In the genomic region with DNA sequence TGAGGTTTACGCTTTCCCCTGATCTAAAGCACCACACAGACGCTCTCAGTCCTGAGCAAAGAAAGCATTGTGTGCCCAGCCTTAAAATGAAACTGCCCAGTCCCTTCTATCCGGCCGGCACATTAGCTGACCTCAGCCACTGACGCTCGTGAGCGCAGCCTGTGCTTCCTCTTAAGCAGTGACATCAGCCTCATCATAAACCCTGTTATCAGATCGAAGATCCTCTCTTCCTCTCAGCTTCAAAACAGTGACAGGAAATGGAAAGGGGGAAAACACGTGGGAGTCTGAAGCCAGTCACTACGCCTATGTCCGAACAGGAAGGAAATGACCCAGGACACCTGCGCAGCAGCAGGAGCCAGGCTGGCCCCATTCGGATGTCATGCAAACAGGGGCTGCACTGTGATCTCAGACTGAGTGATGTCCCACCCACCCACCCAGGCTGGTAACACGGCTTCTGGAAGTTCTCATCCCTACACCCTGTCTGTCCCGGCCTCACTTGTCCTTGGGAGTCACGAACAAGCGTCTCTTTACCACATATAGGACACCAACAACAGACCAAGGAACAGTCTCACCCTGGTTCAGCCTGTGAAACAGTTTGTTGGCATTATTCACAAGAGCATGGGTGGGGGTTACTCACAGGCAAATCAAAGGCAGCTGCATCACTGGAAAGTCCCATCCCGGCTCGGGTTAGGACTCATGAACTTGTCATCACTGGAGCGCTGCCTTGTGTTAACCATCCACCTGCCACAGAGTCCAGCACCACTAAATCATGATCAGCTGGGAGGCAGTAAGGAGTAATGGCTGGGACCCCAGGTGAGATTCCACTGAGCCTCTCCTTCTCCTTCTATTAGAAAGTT, we compare ENCODE assay signal across 9 mouse cellular contexts. TPM values are rescaled to one million over a fixed set of nuclear protein-coding genes. Genes with fewer than 3 reads are reported as not detected.
DNase-seq lines count a peak whose midpoint lies in the region; ATAC-seq lines count a peak whose summit lies in the region.
"Had no signal": no experiment of that assay in that cellular context is flagged by ENCODE, and none has a peak within 500 bp of the region (broad histone marks: within the 10 kb centered on the region; RNA-seq: fewer than 3 reads in every experiment).

No protein-coding gene starts in this region.

- 72% methylated on average over 20 of the region's 20 CpGs for WGBS in midbrain, embryonic 16.5 days
- 74% methylated on average over 20 of the region's 20 CpGs for WGBS in midbrain, embryonic 15.5 days
- 46% methylated on average over 20 of the region's 20 CpGs for WGBS in heart, embryonic 11.5 days (ENCODE audit: insufficient replicate concordance)

- 0 out of 2 replicates have a peak overlapping the region, but pooled peaks have one; percentile 14 for H3K9ac ChIP-seq in midbrain, embryonic 16.5 days (ENCODE audit: low read depth, low read length)
- H3K9ac ChIP-seq in midbrain, embryonic 15.5 days = no peak overlapping the region
- no peak overlapping the region for H3K9ac ChIP-seq in heart, embryonic 11.5 days (ENCODE audit: low read depth, low read length)
- H3K9ac ChIP-seq: neural tube, embryonic 12.5 days had no signal

- peak; percentile 65 for DNase-seq in kidney, postnatal 14 days
- no peak for DNase-seq in urinary bladder, adult 2 months (ENCODE audit: low spot score)
- no peak for DNase-seq in ovary, adult 18-20 months (ENCODE audit: low spot score)
- DNase-seq in right cerebral cortex, postnatal 25 days = no peak

- ATAC-seq in midbrain, embryonic 16.5 days = no peak
- no peak for ATAC-seq in midbrain, embryonic 15.5 days (replicated peaks)
- ATAC-seq in heart, embryonic 11.5 days (replicated peaks; ENCODE audit: insufficient number of reproducible peaks, low FRiP score, low TSS enrichment) = peak; percentile 50; the same call in 1 of the 2 replicates
- peak; percentile 71 for ATAC-seq in megakaryocyte progenitor cell, adult 5-6 weeks (replicated peaks; ENCODE audit: poor library complexity)

- no peaks in the 10 kb centered on the region for H3K36me3 ChIP-seq in midbrain, embryonic 16.5 days (ENCODE audit: control insufficient read depth, insufficient read depth, low read length)
- no peaks in the 10 kb centered on the region for H3K36me3 ChIP-seq in midbrain, embryonic 15.5 days (replicated peaks)
- H3K36me3 ChIP-seq in heart, embryonic 11.5 days (ENCODE audit: control insufficient read depth, insufficient read depth, low read length) = no peaks in the 10 kb centered on the region
- H3K36me3 ChIP-seq: neural tube, embryonic 12.5 days had no signal

- H3K27me3 ChIP-seq in midbrain, embryonic 16.5 days (ENCODE audit: control insufficient read depth, insufficient read depth, low read depth, low read length) = no peaks in the 10 kb centered on the region
- H3K27me3 ChIP-seq in midbrain, embryonic 15.5 days (replicated peaks) = no peaks in the 10 kb centered on the region
- no peaks in the 10 kb centered on the region for H3K27me3 ChIP-seq in heart, embryonic 11.5 days (ENCODE audit: control insufficient read depth, insufficient read depth, low read length)
- H3K27me3 ChIP-seq: neural tube, embryonic 12.5 days had no signal

- no peak overlapping the region for H3K4me2 ChIP-seq in midbrain, embryonic 16.5 days (ENCODE audit: low read length)
- H3K4me2 ChIP-seq in midbrain, embryonic 15.5 days = no peak overlapping the region
- peak overlapping the region; percentile 46 for H3K4me2 ChIP-seq in heart, embryonic 11.5 days
- H3K4me2 ChIP-seq: neural tube, embryonic 12.5 days had no signal

- no peaks in the 10 kb centered on the region for H3K9me3 ChIP-seq in midbrain, embryonic 16.5 days (replicated peaks; ENCODE audit: control insufficient read depth, low read length, poor library complexity, severe bottlenecking)
- H3K9me3 ChIP-seq in midbrain, embryonic 15.5 days = no peaks in the 10 kb centered on the region
- no peaks in the 10 kb centered on the region for H3K9me3 ChIP-seq in heart, embryonic 11.5 days (replicated peaks; ENCODE audit: control insufficient read depth, low read length)
- H3K9me3 ChIP-seq: neural tube, embryonic 12.5 days had no signal

- no peak overlapping the region for H3K27ac ChIP-seq in midbrain, embryonic 16.5 days (ENCODE audit: low read length)
- no peak overlapping the region for H3K27ac ChIP-seq in midbrain, embryonic 15.5 days
- no peak overlapping the region for H3K27ac ChIP-seq in heart, embryonic 11.5 days (ENCODE audit: low read depth, low read length)
- H3K27ac ChIP-seq: neural tube, embryonic 12.5 days had no signal

- H3K4me1 ChIP-seq in midbrain, embryonic 16.5 days (ENCODE audit: control insufficient read depth, insufficient read depth, low read length) = no peaks in the 10 kb centered on the region
- no peaks in the 10 kb centered on the region for H3K4me1 ChIP-seq in midbrain, embryonic 15.5 days
- H3K4me1 ChIP-seq in heart, embryonic 11.5 days (ENCODE audit: control insufficient read depth, insufficient read depth, low read length) = 0 out of 2 replicates have a peak, but pooled peaks cover 2% of the 10 kb centered on the region
- H3K4me1 ChIP-seq: neural tube, embryonic 12.5 days had no signal

- no peak overlapping the region for H3K4me3 ChIP-seq in midbrain, embryonic 16.5 days (ENCODE audit: low read depth, low read length)
- H3K4me3 ChIP-seq in midbrain, embryonic 15.5 days = no peak overlapping the region
- 0 out of 2 replicates have a peak overlapping the region, but pooled peaks have one; percentile 13 for H3K4me3 ChIP-seq in heart, embryonic 11.5 days (ENCODE audit: low read depth, low read length)
- H3K4me3 ChIP-seq: neural tube, embryonic 12.5 days had no signal

RNA-seq across cellular contexts. Expression of gene Cldn5, which starts 43.3 kb away (rescaled TPM):
- 104 and 105 TPM in 2 replicates for polyA plus RNA-seq in midbrain, embryonic 16.5 days (2015; fragmentation: Nextera tagmentation; extraction: Ambion mirVana)
- polyA plus RNA-seq in midbrain, embryonic 15.5 days (2015; fragmentation: Nextera tagmentation; extraction: Ambion mirVana) = 107 and 132 TPM in 2 replicates
- 4.4 and 6.6 TPM in 2 replicates for polyA plus RNA-seq in heart, embryonic 11.5 days (2014; fragmentation: Nextera tagmentation; extraction: Ambion mirVana)
- not detected in 2 replicates for total RNA-seq in megakaryocyte progenitor cell, adult 5-6 weeks (2015)
- not detected in 2 replicates for total RNA-seq in megakaryocyte progenitor cell, adult 5-6 weeks (2017)
- 45.6 and 48.4 TPM in 2 replicates for polyA plus RNA-seq in urinary bladder, adult 2 months (2012; rRNA removed)

Comparison
In these comparisons a context has a peak if more than half of its experiments do, and no peak if none do; other contexts are left out.
1. ATAC-seq: peak in heart, embryonic 11.5 days (single experiment) and megakaryocyte progenitor cell, adult 5-6 weeks (single experiment); none in midbrain, embryonic 16.5 days (single experiment) and midbrain, embryonic 15.5 days (single experiment).